Mouse (Mus musculus) gastrocnemius, adult 8-10 months (tissue): Measurements from ENCODE around the gene Gm17324. TPM values are rescaled to one million over a fixed set of nuclear protein-coding genes. Genes with fewer than 3 reads are reported as not detected.
"Not testable (repeated sequence)": the region's sequence is repeated elsewhere in the genome, so short reads cannot be mapped to it uniquely, and the experiment has no call there.

Experiments
- DNase-seq, 2 experiments: peaks; one replicate each; pipeline ENCODE4 v3.0.0; 2022; ENCODE audit warnings: low spot score in 2 of 2
- total RNA-seq, 4 experiments: library from RNA; stranded (reverse); gene quantifications; 2 replicates each; pipeline ENCODE4 v1.2.4; 2022

Gene Gm17324
- not detected for total RNA-seq

DNA sequence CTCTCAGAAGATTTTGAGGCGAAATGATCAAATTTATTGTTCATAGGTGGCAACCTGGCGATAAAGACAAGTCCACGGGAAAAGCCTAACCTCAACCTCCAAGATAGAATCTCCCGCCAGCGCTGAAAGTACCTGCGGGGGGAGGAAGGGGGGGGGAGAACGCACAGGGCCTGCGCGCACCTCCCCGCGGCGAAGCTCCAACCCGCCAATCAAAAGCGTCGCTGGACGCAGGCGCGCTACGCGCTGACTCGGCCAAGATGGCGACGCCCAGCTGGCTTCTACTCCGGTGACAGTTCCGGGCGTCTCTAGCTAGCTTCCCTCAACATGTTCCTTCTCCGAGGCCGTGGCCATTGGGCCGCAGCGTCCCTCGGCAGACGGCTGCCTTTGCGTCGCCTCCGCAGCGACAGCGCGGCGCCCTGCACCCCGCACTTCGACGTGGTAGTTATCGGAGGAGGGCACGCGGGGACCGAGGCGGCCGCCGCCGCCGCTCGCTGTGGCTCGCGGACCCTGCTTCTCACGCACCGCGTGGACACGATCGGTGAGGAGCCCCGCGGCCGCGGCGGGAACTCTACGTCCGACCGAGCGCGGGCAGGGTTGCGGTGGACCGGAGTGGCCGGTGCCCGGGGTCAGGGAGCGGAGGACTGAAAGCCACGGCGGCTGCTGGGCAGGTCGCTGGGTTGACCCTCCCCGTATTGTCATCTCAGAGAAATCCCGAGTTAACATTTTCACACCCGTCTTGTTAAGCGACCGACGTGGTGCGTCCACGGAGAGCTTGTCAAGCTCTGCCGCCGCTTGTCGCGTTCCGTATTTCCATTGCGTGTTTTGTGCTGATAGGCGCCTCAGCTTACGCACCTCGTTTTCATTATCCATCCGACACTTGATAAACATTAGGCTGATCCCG lies at the start of gene Gm17324, which contains the start of gene Mto1:
Gm17324 (minus strand) TSS at position 814 of the 901 bp plus-strand sequence.
Mto1 (plus strand) TSS at position 236 of the 901 bp plus-strand sequence.
- DNase-seq = peak; percentile 64 to 74

DNA sequence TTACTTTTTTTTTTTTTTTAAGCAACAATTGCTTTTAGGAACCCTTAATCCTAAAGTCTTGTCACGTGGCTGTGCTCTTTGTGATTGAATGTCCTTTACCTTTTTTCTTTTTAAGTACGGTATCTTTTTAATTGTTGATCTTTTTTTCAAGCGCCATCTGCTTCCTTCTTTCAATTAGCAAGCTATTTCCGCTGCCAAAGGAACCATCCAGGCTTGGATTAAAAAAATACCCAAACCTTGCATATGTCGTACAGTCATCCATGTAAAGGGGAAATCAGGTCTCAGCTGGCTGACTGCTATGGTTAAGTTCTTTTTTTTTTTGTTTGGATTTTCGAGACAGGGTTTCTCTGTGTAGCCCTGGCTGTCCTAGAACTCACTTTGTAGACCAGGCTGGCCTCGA lies 44.6 kb upstream of the Gm17324 start:
- no peak for DNase-seq

DNA sequence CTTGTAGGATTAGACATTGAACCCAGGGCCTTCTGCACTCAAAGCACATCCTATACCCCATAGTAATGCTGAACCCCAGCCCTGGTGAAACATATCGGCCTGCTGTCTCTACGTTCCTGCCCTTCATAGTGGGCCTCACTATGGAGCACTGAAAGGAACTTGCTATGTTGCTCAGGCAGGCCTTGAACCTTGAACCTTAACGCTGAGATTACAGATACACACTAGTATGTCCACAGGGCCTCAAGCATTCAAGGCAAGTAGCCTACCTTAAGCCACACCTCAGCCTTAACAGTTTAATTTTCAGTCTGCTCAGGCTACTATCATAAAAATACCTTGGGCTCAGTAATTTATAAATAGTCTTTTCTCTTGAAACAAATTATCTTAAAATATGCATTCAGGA lies 43.7 kb upstream of the Gm17324 start:
- DNase-seq = no peak

DNA sequence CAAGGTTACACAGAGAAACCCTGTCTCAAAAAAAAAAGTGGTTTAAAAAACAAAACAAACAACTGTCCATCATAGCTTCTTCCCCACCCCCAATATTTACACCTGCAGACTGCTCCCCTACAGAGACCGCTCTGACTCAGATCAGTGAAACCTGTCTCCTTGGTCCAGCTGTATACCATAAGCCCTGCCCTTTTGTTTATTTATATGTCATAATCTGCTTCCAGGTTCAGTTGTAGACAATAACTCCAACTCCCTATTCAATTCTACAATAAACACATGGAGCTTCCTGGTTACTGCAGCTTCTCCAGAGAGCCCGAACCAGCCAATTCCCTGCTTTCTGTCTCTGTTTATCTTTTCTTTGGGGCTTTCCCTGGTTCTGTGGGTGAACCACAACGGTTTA lies 42.6 kb upstream of the Gm17324 start:
- DNase-seq = no peak

DNA sequence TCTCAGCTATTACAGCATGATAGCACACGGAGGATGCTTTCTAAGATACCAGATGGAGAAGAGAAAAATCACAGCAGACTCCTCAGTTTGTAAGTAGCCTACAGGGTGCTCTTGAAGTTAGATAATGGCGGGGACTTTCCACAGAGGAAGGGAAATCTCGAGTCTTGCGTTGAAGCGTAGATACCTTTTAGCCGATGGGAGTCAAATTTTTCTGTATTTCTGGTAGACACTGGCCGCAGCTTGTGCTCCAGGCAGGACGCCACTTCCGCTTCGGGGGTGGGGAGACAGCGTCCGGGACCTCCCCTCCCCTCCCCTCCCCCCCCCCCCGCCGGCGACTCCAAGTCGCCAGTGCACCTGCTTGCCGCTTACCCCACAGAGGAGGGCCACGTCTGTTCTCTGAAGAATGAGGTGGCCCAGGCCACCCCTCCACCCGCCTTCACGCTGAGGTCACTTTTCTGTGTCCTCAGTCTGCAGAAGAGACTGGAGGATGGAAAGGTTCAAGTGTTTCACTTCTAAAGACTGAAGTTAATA lies 40.4 kb upstream of the Gm17324 start, which contains the start of gene Eef1a1:
Eef1a1 (minus strand) TSS at position 262 of the 531 bp plus-strand sequence.
- peak in 1 of 2 experiments; percentile 6 for DNase-seq

DNA sequence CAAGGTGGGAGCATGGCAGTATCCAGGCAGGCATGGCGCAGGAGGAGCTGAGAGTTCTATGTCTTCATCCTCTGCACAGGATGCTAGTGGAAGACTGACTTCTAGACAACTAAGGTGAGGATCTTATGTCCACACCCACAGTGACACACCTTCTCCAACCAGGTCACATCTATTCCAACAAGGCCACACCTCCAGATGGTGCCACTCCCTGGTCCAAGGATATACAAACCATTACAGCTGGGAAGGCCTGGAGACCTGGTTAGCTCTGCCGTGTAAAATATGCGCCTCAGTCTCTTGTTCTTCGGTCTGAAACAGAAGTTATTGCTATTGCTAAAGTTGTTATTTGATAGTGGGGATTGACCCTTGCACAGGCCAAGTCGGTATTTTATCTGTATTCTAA lies 39.4 kb upstream of the Gm17324 start:
- DNase-seq = not testable (repeated sequence)

DNA sequence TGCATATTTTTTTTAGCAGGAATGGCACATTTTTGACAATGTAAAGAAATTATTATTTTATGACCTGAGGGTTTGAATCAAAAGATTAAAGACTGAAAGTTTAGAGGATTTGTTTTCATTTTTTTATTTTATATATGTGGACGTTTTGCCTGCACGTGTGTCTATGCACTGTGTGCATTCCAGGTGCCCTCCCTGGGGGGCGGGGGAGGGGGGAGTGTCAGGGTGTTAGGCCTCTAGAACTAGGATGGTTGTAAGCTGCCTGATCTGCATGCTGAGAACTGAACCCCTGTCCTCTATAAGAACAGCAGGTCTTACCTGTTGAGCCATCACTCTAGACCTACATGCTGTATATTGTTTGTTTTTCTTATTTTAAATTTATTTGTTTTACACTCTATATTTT lies 36.1 kb upstream of the Gm17324 start:
- no peak for DNase-seq

DNA sequence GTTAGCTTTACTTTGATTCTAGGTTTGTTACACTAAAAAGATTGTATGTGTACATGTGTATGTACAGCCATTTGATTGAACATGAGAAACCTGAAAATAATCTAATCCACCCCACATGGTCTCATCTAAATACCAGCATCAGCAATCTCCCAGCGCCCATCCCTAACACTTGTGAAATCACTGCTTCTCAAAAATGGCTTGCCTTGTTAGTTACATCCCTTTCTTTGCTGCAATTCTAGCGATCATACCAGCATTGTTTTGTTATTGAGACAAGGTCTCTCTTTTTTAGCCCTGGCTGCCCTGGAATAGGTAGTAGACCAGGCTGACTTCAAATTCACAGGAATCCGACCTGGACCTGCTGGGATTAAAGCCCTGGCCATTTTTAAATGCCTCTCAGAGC lies 33.8 kb upstream of the Gm17324 start:
- no peak for DNase-seq

DNA sequence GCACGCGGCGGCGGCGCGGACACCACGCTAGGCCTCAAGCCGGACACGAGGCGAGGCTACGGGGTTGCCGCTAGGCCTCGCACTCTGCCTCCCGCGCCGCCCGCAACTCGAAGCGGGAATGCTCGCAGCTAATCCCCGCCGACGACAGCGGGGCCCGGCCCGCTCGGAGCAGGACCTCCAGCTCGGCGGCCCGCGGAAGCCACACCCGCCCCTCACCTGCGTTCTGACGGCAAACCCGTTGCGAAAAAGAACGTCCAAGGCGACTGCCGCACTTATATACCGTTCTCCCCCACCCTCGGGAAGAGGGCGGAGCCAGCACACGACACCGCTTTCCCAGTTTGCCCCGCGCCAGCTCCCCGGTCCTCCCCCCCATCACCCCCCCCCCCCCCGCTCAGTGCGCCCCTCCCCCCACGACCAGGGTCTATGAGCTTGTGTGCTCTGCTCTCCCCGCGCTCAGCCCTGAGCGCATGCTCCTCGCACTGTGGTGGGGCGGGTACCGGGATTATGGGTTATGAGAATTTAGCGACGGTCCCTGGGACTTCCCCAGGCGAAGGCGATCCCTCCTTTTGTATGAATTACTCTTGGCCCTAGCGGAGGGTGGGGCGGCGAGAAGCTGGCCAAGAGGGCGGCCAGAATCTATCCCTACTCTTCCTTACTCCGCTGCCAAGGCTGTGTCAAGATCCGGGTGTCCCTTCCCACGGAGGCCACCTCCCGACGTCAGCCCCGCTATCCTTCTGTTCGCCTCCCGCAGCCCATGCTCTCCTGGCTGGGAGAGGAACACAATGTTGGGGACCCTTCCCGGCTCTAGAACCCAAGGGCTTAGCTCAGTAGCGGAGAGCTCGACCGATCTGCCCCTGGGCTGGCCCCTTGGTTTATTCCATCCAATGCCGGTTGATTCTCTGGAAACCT lies 33.1 kb upstream of the Gm17324 start:
- DNase-seq = peak; percentile 84 to 90

DNA sequence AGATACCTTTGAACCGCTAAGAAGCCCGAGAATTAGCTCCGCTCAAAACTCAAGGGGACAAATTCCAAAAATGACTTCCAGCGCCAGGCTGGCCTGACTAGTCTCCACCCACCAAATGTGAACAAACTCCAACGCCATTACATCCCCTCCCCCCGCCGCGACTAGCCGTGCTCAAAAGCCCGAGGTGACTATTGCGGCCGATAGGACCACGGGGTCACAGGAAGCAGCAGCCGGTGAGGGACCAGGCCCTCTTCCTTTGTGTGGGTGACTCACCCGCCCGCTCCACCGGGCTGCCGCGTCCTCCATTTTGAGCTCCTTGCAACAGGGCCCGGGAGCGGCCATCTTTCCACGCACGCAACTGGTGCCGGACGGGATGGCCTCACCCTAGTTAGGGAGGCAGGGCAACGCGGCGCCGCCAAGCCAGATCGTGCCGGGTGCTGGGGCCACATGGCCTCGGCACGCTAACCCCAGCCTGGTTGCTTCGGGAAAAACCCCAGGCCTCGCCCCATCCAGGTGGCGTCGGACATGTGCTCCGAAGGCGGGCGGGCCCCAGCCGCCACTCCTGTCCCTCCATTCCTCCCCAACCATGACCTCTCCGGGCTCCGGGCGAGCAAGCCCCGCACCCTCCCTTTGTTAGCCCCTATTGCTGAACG lies 32.2 kb upstream of the Gm17324 start:
- peak; percentile 27 to 50 for DNase-seq

DNA sequence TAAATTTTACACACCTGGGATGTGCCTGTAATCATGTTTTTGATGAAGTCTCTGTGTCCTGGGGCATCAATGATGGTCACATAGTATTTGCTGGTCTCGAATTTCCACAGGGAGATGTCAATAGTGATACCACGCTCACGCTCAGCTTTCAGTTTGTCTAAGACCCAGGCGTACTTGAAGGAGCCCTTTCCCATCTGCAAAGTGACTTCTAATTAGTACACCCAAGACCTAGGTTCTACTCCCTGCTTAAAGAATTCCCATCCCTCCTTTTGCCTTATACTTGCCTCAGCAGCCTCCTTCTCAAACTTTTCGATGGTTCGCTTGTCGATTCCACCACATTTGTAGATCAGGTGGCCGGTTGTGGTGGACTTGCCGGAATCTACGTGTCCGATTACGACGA lies 31.6 kb upstream of the Gm17324 start:
- DNase-seq = not testable (repeated sequence)

DNA sequence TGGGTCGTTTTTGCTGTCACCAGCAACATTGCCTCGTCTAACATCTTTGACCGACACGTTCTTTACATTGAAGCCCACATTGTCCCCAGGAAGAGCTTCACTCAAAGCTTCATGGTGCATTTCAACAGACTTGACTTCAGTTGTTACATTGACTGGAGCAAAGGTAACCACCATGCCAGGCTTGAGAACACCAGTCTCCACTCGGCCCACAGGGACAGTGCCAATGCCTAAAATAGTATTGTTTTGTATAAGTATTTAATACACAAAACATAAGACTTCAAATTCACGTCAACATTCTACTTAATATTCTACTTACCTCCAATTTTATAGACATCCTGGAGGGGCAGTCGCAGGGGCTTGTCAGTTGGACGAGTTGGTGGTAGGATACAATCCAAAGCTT lies 30.7 kb upstream of the Gm17324 start:
- DNase-seq = not testable (repeated sequence)

DNA sequence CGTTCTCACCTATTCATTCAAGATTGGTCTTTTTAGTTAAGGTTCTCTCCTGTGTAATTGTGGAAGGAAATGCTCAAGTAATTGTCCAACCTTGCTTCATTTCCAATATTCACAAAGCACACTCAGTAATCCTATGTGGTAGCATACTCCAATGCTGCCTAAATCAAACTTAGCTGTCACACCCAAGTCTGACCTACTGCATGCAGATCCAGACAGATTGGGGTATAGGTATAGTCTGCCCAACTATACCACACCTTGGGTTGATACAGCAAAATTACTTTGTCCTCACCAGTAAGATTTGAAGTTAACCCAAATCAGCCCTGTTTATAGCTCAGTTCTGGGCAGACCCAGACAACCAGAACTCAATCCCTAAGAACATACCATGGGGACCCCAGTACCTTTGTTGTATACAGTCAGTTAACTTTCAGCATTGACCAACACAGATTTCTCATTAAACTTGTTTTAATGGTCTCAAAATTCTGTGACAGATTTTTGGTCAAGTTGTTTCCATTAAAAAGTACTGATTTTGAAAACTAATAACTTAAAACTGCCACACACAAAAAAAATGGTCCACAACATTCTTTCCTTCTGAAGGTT lies 29.5 kb upstream of the Gm17324 start:
- DNase-seq = not testable (repeated sequence)

DNA sequence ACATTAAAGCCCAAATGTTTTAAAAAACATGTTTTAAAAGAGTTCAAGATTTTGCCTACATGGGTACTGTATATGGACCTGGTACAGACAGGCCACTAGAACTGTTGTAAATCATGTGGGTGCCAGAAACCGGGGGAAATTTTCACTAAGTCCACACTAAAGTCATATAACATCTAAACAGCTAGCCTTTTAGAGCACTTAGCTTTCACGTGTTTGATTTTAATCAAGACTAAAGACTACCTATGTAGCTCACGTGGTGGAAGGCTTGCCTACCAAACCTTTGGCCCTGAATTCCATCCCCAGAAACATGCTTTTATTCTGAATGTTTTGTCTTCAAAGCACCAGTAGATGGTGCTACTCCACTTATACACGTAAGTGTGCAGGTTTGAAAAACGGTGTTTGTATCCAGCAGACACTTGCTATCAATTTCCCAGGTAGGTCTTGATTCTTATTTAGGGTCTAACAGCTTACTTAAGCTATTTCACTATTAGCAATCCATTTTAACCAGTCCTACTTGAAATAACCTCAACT lies 28.5 kb upstream of the Gm17324 start:
- DNase-seq = no peak

DNA sequence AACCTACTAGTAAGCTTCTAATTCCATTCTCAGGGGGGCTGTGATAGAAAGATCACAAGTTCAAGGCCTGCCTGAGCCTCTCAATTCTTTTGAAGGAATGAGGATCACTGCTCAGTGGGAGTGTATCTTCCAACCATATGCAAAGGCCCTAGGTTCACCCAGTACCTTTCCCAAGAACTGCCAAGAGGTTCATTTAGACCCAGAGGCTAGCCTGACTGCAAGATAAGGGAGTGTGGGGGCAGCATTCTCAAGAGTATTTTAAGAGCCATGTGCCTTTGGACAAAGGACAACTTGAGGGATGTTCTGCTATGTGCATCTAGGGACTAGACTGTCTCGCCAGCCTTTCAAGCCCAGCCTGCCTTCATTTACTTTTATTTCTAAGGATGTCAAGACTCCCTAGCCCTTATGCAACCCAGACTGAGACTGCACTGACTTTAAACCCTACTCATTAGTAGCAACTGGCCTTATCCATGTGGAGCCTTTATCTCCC lies 28.0 kb upstream of the Gm17324 start:
- DNase-seq = no peak

DNA sequence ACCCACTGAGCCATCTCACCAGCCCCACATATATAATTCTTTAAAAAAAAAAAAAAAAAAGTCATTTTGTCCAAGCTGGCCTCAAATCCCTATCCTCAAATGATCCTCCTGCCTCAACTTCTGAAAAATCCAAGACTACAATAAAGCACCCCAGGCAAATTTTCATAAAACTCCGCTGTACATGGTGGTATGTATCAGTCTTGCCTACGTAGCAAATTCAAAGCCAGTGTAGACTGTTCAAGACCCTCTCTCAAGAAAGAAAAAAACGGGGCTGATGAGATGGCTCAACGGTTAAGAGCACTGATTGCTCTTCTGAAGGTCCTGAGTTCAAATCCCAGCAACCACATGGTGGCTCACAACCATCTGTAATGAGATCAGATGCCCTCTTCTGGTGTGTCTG lies 27.3 kb upstream of the Gm17324 start:
- no peak for DNase-seq

DNA sequence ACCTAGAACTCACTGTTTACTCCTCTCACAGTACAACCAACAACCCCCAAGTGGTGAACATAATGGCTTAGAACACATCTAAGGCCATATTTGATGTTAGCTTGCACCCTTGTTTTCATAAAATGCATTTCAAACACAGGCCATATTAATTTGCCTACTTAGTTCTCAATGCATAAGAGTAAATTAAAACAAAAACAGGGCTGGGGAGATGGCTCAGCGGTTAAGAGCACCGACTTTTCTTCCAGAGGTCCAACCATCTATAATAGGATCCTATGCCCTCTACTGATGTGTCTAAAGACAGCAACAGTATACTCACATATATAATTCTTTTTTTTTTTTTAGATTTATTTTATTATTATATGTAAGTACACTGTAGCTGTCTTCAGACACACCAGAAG lies 26.8 kb upstream of the Gm17324 start:
- no peak for DNase-seq

DNA sequence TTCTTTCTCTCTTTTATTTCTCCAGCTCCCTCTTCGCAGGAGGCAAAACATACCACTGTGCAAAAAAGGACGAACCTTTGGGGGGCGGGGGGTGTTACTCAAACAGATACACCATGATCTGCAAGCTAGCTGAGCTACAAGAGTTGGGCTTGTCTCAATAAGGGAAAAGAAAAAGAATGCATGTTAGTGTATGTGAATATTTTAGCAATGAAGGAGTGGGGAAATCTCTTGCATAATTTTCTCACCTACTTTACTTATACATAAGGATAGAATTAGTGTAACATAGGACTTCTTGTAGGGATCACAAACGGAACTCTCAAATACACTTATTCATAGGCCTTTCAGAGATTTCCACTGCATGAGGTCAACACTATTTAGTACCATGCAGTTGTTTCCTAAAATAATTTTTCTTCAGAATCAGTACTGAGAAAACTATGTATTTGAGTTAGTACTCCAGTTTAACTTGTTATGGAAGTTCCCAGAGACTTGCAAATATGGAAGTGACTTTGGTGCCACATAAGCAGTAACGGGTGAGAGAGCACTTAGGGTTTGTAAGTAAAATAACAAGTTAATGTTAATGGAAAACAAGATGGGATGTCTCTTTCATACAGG lies 26.3 kb upstream of the Gm17324 start:
- no peak for DNase-seq

DNA sequence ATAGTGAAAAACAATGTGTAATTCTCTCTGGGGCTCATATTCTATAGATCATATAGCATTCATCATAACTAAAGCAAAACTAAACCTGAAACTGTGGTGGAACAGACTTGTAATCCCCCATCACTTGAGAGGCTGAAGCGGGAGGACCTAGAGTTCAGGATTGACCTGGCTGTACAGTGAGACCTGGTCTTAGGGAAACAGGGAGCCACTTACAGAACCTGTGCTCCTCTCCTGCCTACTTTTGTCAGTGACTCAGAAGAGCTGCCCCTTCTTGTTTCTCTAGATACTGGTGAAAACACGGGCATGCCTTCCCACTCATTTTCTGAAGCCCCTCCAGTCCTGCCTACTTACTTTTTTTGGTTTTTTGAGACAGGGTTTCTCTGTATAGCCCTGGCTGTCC lies 25.7 kb upstream of the Gm17324 start:
- DNase-seq = no peak

DNA sequence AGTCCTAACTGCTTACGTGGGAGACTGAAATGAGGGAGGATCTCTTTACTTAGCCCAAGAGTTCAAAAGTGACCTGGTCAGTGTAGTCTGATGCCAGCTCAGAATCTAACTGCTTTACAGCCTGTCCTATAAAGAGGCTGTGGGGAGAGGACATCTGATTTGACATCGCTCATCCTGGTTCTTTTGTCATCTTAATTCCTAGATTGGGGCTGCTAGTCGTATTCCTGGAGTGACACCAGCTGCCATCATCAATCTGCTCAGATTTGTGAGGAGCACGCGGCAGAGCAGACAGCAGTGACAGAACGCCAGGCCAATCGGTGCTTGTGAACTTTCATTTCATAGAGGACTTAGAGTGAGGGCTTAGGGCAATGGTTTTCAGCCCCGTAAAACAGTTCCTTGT lies 25.0 kb upstream of the Gm17324 start:
- DNase-seq = no peak
